Mouse (Mus musculus) spleen, adult 2 months (tissue): ENCODE data around the gene Tmem59. TPM values are rescaled to one million over a fixed set of nuclear protein-coding genes. Genes with fewer than 3 reads are reported as not detected.

Experiments
- DNase-seq, 2 experiments: peaks; one replicate each; pipeline versions ENCODE4 v3.0.0 to v3.0.0-alpha.2; 2012 to 2021; ENCODE audit warnings: low spot score in 2 of 2, low read depth in 1 of 2
- H3K27ac ChIP-seq: fragments of 200-500 bp; 2 replicates; pipeline ENCODE4 v1.5.1; 2012; ENCODE audit warnings: low read length, inconsistent platforms; ENCODE audit not compliant: insufficient read depth
- H3K27me3 ChIP-seq: fragments of 200-500 bp; 2 replicates; pipeline ENCODE4 v1.6.1; 2012; ENCODE audit warnings: mild to moderate bottlenecking, moderate library complexity, low read length, inconsistent platforms; ENCODE audit not compliant: control insufficient read depth, insufficient read depth
- H3K36me3 ChIP-seq: fragments of 200-500 bp; 2 replicates; pipeline ENCODE4 v1.6.1; 2012; ENCODE audit warnings: mild to moderate bottlenecking, low read length, inconsistent platforms; ENCODE audit not compliant: control insufficient read depth, insufficient read depth
- H3K4me1 ChIP-seq: fragments of 200-500 bp; 2 replicates; pipeline ENCODE4 v1.6.1; 2011; ENCODE audit warnings: inconsistent platforms; ENCODE audit not compliant: control insufficient read depth, insufficient read depth, insufficient read length
- H3K4me3 ChIP-seq: fragments of 200-500 bp; 2 replicates; pipeline ENCODE4 v1.5.1; 2011; ENCODE audit warnings: mild to moderate bottlenecking, inconsistent platforms; ENCODE audit not compliant: insufficient read depth, insufficient read length; ENCODE audit errors: extremely low read depth
- CTCF ChIP-seq: fragments of 200-500 bp; IDR thresholded peaks from 2 replicates; pipeline ENCODE4 v1.5.1; 2011; ENCODE audit warnings: mild to moderate bottlenecking, inconsistent platforms; ENCODE audit not compliant: insufficient read depth, insufficient read length, insufficient replicate concordance; ENCODE audit errors: extremely low read depth
- POLR2A ChIP-seq: fragments of 200-500 bp; IDR thresholded peaks from 2 replicates; pipeline ENCODE4 v1.6.1; 2011; ENCODE audit warnings: low read depth, low read length, inconsistent platforms
- WGBS: fragments of 180-500 bp; shearing (Covaris S2); methylation state at CpG from one replicate; pipeline ENCODE4 v1.1.7; 2018; 5-methylcytosine and 5-hydroxymethylcytosine counted together
- polyA plus RNA-seq: library from polyadenylated mRNA; depleted of rRNA; stranded (reverse); fragments of >200 nt; gene quantifications from 2 replicates; pipeline ENCODE4 v1.2.3, GENCODE M21; 2012; rRNA removed

Tmem59 gene
- polyA plus RNA-seq, 1 experiment = 116 TPM

- 89% methylated on average over 9 of the region's 9 CpGs for WGBS
- Histone ChIP-seq H3K4me1 (no peaks in the 10 kb centered on the region), H3K4me3 (no peak overlapping the region), H3K27ac (no peak overlapping the region), H3K27me3 (no peaks in the 10 kb centered on the region), H3K36me3 (no peaks in the 10 kb centered on the region)
- DNase-seq = no peak
- TF ChIP-seq POLR2A (no peak), CTCF (no peak)
Measured at GRCm38 (mm10) chr4:107247110-107247509, 68.9 kb downstream of the Tmem59 start.

- no peak overlapping the region for H3K27ac ChIP-seq
- no peak for TF ChIP-seq CTCF
- TF ChIP-seq POLR2A = no peak
- H3K4me1 ChIP-seq = no peaks in the 10 kb centered on the region; the same call in 1 of the 2 replicates
- 96% methylated on average over 3 of the region's 3 CpGs for WGBS
- H3K36me3 ChIP-seq = no peaks in the 10 kb centered on the region
- H3K4me3 ChIP-seq = no peak overlapping the region
- no peak for DNase-seq
- no peaks in the 10 kb centered on the region for H3K27me3 ChIP-seq
Measured at GRCm38 (mm10) chr4:107248061-107248460, 69.9 kb downstream of the Tmem59 start.

GRCm38 (mm10) chr4:107249471-107249870 is 71.3 kb downstream of the Tmem59 start:
- Histone ChIP-seq H3K4me1 (no peaks in the 10 kb centered on the region; the same call in 1 of the 2 replicates), H3K27ac (no peak overlapping the region), H3K27me3 (no peaks in the 10 kb centered on the region), H3K36me3 (no peaks in the 10 kb centered on the region), H3K4me3 (no peak overlapping the region)
- no peak for DNase-seq
- TF ChIP-seq POLR2A = no peak
- no peak for TF ChIP-seq CTCF
- WGBS = 80% methylated on average over 2 of the region's 2 CpGs

- Histone ChIP-seq H3K4me1 (no peaks in the 10 kb centered on the region; the same call in 1 of the 2 replicates), H3K27ac (no peak overlapping the region), H3K4me3 (no peak overlapping the region), H3K27me3 (no peaks in the 10 kb centered on the region), H3K36me3 (no peaks in the 10 kb centered on the region)
- 27% methylated on average over 4 of the region's 4 CpGs for WGBS
- TF ChIP-seq CTCF (peak; percentile 36; the same call in 1 of the 2 replicates), POLR2A (no peak)
- peak; percentile 15 to 27 for DNase-seq
Measured at GRCm38 (mm10) chr4:107250494-107250893, 72.3 kb downstream of the Tmem59 start.

Other genes with a start within 250 kb of the Tmem59 start
- gene Mrpl37, start 111.5 kb upstream of the Tmem59 start, polyA plus RNA-seq = 31.9 and 34.0 TPM in 2 replicates
- gene Cyb5rl, start 111.4 kb upstream of the Tmem59 start, polyA plus RNA-seq = 6.2 and 7.5 TPM in 2 replicates
- gene Cdcp2, start 81.5 kb upstream of the Tmem59 start, polyA plus RNA-seq = not detected in 2 replicates
- 7.0 and 8.2 TPM in 2 replicates for gene Tceanc2, start 717 bp downstream of the Tmem59 start, polyA plus RNA-seq
- 0.07 and 0.47 TPM in 2 replicates for gene Ldlrad1, start 30.8 kb downstream of the Tmem59 start, polyA plus RNA-seq
- gene Lrrc42, start 75.1 kb downstream of the Tmem59 start, polyA plus RNA-seq = 6.0 and 7.9 TPM in 2 replicates
- 1.2 and 1.6 TPM in 2 replicates for gene Hspb11, start 75.2 kb downstream of the Tmem59 start, polyA plus RNA-seq
- 0.06 and 0.40 TPM in 2 replicates for gene Dio1, start 128.8 kb downstream of the Tmem59 start, polyA plus RNA-seq
- gene Yipf1, start 136.0 kb downstream of the Tmem59 start, polyA plus RNA-seq = 21.4 and 23.7 TPM in 2 replicates
- 10.6 and 15.9 TPM in 2 replicates for gene Ndc1, start 189.4 kb downstream of the Tmem59 start, polyA plus RNA-seq